Mouse (Mus musculus): ENCODE data around the gene Cmah.
A peak's percentile ranks its signal among the peaks of the same experiment; 100 is the strongest.
"Not testable (repeated sequence)": the region's sequence is repeated elsewhere in the genome, so short reads cannot be mapped to it uniquely, and the experiment has no call there.

Gene Cmah

GRCm38 (mm10) chr13:24340462-24340861 lies 13.3 kb downstream of the Cmah start:
- DNase-seq (ENCODE audit: low read depth, low spot score): no peak

- no peak for DNase-seq (ENCODE audit: low read depth, low spot score)
Observed at GRCm38 (mm10) chr13:24342091-24342490, 14.9 kb downstream of the Cmah start.

GRCm38 (mm10) chr13:24353004-24353403 lies 25.8 kb downstream of the Cmah start:
- DNase-seq (ENCODE audit: low read depth, low spot score): no peak

DNA sequence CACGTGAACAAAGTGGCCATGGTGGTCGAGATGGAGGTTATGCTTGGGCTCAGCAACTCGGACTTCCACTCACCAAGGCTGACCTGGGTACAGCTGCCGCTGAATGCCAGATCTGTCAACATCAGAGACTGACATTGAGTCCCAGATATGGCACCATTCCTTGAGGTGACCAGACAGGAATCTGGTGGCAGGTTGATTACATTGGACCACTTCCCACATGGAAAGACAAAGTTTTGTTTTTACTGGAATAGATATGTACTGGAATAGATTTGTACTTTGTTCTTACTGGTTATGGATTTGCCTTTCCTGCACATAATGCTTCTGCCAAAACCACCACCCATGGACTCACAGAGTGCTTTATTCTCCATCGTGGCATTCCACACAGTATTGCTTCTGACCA lies 27.5 kb downstream of the Cmah start:
- DNase-seq (ENCODE audit: low read depth, low spot score): no peak

DNA sequence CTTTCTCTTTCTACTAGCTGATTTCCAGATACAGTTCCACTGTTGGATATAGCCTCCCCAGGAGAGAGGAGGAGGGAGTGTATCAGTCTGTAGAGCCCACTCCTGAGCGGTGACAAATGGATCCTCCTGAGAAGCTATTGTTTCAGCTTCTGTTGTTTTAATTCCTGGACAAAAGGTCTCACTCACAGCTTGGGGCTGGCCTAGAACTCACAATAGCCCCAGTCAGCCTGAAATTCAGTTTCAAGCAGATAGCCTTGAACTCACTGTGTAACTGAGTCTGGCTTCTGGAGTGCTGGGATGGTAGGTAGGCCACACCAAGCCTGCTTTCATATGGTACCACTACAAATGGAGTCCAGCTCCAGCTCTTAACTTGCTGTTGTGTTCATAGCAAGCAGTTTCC lies 32.0 kb downstream of the Cmah start:
- DNase-seq (ENCODE audit: low read depth, low spot score): no peak

DNA sequence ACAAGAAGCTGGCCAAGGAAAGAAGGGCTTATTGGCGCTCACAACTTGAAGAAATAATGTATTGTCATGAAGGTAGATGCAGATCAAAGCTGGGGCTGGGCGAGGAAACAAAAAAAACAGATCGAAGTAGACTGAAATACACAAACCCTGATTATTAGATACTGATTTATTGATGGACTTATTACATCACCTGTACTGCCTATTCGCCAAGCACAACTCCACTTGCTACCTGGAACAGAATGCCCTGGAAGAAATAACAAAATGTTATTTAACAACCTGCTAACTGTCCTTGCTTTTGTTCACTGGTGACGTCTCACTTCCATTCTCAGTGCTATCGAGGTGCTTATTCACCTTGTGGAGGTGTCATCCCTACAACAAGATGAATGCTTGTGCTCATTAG lies 38.0 kb downstream of the Cmah start:
- no peak for DNase-seq (ENCODE audit: low read depth, low spot score)

DNA sequence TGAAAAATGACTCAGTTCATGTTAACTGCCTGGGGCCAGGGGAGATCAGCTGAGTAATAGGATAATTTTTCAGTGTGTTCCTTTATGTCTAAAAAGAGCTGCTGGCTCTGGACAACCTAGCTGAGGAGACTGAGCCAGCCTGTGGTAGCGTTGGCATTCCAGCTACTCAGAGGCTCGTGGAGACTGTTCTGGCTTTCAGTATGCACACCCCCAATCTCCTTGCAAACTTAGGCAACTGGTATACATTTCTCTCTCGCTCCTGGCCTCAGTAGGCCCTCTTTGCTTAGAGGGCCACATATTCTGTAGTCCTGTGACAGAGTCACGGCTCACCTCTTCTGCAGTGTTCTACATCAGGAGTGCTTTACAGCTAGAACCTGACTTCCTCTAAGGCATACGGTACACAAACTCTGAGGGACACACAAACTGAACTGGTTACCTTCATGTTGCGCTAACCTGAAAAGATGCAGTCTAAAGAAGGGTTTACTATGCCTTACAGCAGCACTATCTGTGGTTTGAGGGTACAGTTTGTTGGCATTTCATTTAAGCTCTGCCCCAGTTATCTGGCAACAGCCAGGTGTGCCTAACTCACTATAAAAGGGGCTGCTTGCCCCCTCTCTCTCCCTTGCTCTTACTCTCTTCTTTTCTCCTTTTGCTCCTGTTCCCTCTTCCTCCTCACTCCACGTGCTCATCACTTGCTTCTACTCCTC lies 45.8 kb downstream of the Cmah start:
- no peak for DNase-seq (ENCODE audit: low read depth, low spot score)

DNA sequence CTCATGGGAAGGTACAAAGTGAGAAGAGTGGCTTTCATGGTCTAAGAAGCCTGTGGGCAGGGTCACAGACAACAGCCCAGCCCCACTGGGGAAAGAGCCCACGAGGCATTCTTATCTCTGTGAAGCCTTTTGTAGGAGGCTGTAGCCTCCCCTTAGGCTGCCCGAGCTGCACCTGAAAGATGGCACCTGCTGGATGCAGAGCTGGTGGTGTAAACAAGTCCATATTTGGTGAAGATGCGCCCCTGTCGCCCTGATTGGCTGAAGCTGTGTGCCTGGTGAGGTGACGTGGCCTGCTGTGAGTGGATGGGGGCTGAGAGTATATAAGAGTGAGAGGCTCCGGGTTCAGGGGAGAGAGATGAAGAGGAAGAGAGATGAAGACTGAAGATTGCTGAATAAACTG lies 47.4 kb downstream of the Cmah start:
- not testable (repeated sequence) for DNase-seq (ENCODE audit: low read depth, low spot score)

GRCm38 (mm10) chr13:24375320-24376203 lies 48.4 kb downstream of the Cmah start:
- no peak for DNase-seq (ENCODE audit: low read depth, low spot score)

- no peak for DNase-seq (ENCODE audit: low read depth, low spot score)
Observed at GRCm38 (mm10) chr13:24380713-24381112, 53.5 kb downstream of the Cmah start.

DNA sequence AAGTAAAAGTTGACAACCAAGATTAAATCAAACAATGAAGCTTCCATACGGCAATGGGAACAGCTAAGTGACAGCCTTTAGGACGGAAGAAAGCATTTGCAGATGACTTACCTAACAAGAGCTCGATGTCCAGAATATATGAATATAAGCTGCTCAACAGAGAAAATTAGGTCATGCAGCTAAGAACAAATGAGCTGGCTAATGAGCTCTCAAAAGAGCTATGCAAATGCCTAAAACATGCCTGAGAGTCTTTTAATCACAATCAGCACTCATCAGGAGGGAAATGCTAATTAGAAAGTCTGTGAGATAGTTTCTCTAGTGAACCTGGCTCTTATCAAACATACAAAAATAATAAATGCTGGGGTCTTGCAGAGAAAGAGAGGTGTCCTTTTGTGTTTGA lies 56.7 kb downstream of the Cmah start:
- DNase-seq (ENCODE audit: low read depth, low spot score): no peak

DNA sequence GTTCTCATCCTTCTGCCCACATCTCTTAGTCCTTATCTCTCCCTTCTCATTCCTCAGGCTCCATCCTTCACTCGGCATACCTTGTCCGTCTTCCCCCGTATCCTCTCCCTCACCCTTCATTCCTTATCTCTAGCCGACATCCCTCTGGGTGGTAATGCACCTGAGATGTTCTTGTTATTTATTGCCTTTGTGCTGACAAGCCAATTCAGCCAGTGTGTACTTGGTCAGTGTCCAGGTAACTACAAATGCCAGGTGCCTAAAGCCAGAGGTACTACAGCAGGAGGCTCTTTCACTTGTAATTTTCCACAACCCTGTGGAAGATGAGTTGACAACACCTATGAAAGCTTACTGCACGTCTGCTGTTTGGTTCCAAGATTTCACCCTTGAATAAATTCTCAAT lies 64.7 kb downstream of the Cmah start:
- no peak for DNase-seq (ENCODE audit: low read depth, low spot score)

DNA sequence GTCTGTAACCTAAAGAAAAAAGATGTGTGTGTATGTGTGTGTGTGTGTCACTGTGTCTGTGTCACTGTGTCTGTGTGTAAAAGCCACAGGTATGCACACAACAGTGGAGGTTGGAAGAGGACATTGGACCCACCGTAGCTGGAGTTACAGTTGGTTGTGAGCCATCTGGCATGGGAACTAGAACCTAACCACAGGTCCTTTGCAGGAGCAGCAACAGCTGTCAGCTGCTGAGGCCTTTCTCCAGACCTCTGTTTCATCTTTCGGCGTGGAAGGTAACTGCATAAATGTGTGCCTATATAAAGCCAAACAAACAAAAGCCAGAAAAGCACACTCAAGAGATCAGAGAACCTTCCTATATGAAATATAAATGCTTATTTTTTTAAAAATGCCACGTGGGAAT lies 65.5 kb downstream of the Cmah start:
- no peak for DNase-seq (ENCODE audit: low read depth, low spot score)

- DNase-seq (ENCODE audit: low read depth, low spot score): peak; percentile 20
Observed at GRCm38 (mm10) chr13:24393055-24393454, 65.9 kb downstream of the Cmah start.

DNA sequence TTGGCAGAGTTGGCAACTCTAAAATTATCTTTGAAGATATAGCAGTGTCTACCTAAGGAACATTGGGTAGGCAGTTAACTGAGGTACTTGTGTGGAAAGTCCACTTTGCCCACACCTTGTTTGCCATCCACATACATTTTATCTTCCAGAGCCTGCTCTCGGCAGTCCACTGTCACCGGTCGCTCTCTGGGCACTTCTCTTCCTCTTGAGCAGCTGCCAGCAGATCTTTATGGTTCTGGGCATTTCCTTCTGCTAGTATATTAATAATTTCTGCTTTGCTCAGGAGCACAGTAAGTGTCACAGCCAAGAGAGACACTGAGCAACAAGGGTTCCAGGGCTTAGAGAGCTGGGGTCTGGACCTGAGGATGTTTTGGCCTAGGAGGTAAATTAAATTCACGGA lies 68.6 kb downstream of the Cmah start:
- no peak for DNase-seq (ENCODE audit: low read depth, low spot score)

- DNase-seq (ENCODE audit: low read depth, low spot score): no peak
Observed at GRCm38 (mm10) chr13:24397181-24397580, 70.0 kb downstream of the Cmah start.

- DNase-seq (ENCODE audit: low read depth, low spot score): no peak
Observed at GRCm38 (mm10) chr13:24398488-24398887, 71.3 kb downstream of the Cmah start.

DNA sequence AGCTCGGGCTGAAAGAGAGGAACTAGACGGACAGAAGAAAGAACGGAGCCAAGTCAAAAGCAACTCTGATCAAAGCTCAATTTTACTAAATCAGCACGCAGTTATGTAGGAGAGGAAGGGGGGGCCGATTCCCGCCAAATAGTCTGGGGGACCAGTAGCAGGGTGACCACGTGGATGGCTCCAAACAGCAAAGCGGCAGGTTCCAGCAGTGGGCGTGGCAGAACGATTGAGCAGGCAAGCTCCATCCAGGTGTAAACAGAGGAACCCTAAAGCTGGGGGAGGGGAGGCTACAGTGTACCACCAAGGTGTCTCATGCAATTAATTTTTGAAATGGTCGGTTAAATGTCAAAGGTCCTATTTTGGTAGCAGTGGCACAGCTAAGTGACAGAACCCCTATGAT lies 74.6 kb downstream of the Cmah start:
- not testable (repeated sequence) for DNase-seq (ENCODE audit: low read depth, low spot score)

- DNase-seq (ENCODE audit: low read depth, low spot score): no peak
Observed at GRCm38 (mm10) chr13:24403054-24403453, 75.8 kb downstream of the Cmah start.

DNA sequence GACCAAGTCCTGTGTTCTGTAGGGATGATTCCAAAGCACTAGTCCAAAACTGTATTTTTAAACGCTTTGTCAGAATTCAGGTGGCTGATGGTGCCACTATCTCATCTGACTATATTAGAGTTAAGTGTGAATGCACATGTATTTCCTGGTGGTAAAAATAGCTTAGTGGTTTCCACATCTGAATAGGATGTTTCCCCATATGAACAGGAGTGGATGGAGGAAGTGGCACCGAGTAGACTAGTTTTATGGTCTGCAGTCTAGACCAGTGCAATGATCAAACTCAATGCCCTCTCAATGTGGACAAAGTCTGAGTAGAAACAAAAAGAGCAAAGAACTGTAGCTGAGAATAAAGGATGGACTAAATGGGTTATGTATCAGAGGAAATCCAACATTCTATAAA lies 79.6 kb downstream of the Cmah start:
- DNase-seq (ENCODE audit: low read depth, low spot score): no peak

- no peak for DNase-seq (ENCODE audit: low read depth, low spot score)
Observed at GRCm38 (mm10) chr13:24414635-24415206, 87.5 kb downstream of the Cmah start.

DNA sequence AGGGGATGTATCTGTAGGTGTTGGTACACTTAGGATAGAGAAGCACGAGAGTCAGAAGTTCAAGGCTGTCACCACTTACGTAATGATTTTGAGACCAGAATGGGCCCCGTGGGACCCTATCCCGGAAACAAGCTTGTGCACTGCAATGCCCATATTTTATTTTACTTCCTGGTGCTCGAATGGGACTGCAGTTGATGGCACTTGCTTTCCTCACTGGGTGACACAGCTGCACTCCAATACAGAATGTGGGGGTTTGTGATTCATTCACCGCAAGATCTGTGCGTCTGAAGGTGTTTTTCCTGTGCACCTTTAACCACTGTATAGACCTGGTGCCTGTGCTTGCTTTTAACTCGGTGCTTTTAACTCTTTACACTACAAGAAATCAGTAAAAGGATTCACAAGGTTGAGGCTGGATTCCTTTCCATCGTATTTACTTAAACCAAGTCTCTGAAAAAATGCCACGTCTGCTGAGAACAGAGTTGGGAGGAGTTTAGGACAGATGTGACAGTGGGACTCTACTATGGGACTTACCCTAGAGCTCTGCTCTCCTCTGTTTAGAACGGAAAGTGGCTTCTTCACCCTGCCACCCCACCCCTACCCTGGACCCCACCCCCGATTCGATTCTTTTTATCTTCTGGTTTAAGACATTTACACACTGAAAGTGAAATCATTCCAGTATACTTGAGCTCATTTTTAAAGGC lies 88.5 kb downstream of the Cmah start:
- no peak for DNase-seq (ENCODE audit: low read depth, low spot score)
